Mouse (Mus musculus): ENCODE measurements around the gene Gsn. TPM values are rescaled to one million over a fixed set of nuclear protein-coding genes. Genes with fewer than 3 reads are reported as not detected.

Gsn gene
- polyA plus RNA-seq, 1 experiment from 2014 or later, result 177 TPM

DNA sequence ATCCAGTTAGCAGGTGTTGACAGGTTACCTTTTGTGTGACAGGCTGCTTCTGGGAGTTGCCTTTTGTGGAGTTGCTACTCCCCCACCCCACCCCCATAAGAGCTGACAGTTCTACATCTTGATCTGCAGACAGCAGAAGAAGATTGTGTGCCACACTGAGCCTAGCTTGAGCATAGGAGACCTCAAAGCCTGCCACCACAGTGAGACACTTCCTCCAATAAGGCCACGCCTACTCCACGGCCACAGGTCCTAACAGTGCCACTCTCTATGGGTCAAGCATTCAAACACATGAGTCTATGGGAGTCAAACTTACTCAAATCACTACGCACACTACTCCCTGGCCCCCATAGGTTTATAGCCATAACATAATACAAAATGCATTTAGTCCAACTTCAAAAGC lies 37.4 kb upstream of the Gsn start:
- no peaks in the 10 kb centered on the region; the same call in 1 of the 2 replicates for H3K4me1 ChIP-seq (ENCODE audit: control insufficient read depth, insufficient read depth, low read length)
- WGBS, result 91% methylated on average over 3 of the region's 3 CpGs
- no peak for ATAC-seq

DNA sequence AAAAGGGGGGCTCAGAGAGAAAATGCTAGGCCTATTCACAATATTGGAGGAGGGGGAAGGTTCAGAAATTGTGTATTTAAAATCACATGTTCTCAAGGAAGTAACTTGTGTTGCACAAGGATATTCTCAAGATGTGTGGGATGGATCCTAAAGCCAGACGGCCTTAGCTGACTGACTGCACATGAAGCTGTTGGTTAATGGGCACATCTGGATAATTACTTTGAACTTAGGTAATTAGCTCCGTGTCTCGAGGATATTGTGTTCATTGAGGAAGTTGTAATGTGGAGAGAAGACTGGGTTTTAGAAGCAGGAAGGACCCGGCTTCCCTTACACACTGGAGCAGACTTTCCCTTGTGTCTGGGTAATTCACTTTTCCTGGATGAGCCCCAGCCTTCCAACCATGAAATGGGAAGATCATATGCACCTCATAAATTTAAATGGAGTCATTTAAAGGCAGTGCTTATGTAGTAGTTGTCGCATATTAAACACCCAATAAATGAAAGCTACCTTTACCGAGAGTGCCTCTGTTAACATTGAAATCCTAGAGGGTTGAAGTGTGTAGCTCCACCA lies 33.3 kb upstream of the Gsn start:
- H3K4me2 ChIP-seq (ENCODE audit: low read depth, low read length), result no peak overlapping the region
- no peaks in the 10 kb centered on the region for H3K36me3 ChIP-seq (ENCODE audit: control insufficient read depth, insufficient read depth, low read length)
- H3K9me3 ChIP-seq (ENCODE audit: control insufficient read depth, low read length), result no peaks in the 10 kb centered on the region
- H3K27ac ChIP-seq (ENCODE audit: low read length), result no peak overlapping the region
- WGBS, result 65% methylated on average over 6 of the region's 6 CpGs
- H3K4me3 ChIP-seq (ENCODE audit: low read length), result no peak overlapping the region
- H3K9ac ChIP-seq (ENCODE audit: low read depth, low read length), result no peak overlapping the region
- no peaks in the 10 kb centered on the region for H3K27me3 ChIP-seq (replicated peaks; ENCODE audit: control insufficient read depth, insufficient read depth, low read length)
- no peaks in the 10 kb centered on the region for H3K4me1 ChIP-seq (ENCODE audit: control insufficient read depth, insufficient read depth, low read length)
- ATAC-seq, result no peak

More for the DNA sequence above, 37.4 kb upstream of the Gsn start:
- Histone ChIP-seq H3K27me3 (replicated peaks; ENCODE audit: control insufficient read depth, insufficient read depth, low read length) (no peaks in the 10 kb centered on the region), H3K36me3 (ENCODE audit: control insufficient read depth, insufficient read depth, low read length) (no peaks in the 10 kb centered on the region), H3K9me3 (ENCODE audit: control insufficient read depth, low read length) (no peaks in the 10 kb centered on the region), H3K4me3 (ENCODE audit: low read length) (no peak overlapping the region), H3K27ac (ENCODE audit: low read length) (no peak overlapping the region), H3K9ac (ENCODE audit: low read depth, low read length) (no peak overlapping the region), H3K4me2 (ENCODE audit: low read depth, low read length) (no peak overlapping the region)

DNA sequence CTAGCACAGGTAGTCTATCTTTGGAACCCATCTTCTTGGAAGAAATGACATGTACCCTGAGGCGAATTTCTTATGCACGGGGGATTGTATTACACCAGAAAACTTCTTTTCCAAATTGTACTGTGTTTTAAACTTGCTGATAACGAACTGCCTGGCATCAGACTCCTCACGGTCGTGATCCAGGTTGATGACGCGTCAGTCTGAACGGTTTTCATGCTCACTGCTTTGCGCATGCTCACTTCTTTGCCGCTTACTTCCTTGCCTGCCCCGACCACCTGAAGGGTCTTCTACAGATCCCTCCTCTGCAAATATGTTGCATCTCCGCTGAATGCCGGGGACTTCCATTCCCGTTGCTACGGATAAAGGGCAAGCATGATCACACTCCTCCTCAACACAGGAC lies 31.9 kb upstream of the Gsn start:
- Histone ChIP-seq H3K9ac (ENCODE audit: low read depth, low read length) (no peak overlapping the region), H3K4me2 (ENCODE audit: low read depth, low read length) (no peak overlapping the region), H3K4me3 (ENCODE audit: low read length) (no peak overlapping the region), H3K9me3 (ENCODE audit: control insufficient read depth, low read length) (no peaks in the 10 kb centered on the region), H3K27me3 (replicated peaks; ENCODE audit: control insufficient read depth, insufficient read depth, low read length) (no peaks in the 10 kb centered on the region), H3K4me1 (ENCODE audit: control insufficient read depth, insufficient read depth, low read length) (no peaks in the 10 kb centered on the region), H3K36me3 (ENCODE audit: control insufficient read depth, insufficient read depth, low read length) (no peaks in the 10 kb centered on the region), H3K27ac (ENCODE audit: low read length) (no peak overlapping the region)
- no peak for ATAC-seq
- WGBS, result 93% methylated on average over 15 of the region's 15 CpGs

DNA sequence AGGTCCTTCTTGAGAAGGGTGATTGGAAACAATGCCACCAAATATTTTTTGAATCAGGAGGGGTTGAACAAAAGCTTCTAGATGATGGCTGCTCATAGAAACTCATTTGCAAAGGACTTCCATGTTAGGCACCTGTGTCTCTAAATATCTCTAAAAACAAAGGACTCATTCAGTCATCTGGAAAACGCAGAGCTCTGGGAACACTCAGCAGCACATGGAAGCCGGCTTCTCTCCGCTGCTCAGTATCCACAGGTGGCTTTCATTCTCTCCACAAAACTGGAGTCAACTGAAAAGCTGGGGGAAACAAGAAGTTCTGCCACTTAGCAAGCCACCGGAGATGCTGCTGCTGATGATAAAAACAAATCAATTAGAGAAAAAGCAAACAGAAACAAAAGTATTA lies 28.0 kb upstream of the Gsn start:
- no peak for ATAC-seq
- Histone ChIP-seq H3K4me2 (ENCODE audit: low read depth, low read length) (no peak overlapping the region), H3K9ac (ENCODE audit: low read depth, low read length) (no peak overlapping the region), H3K36me3 (ENCODE audit: control insufficient read depth, insufficient read depth, low read length) (no peaks in the 10 kb centered on the region), H3K4me3 (ENCODE audit: low read length) (no peak overlapping the region), H3K27ac (ENCODE audit: low read length) (no peak overlapping the region), H3K4me1 (ENCODE audit: control insufficient read depth, insufficient read depth, low read length) (peaks cover 2% of the 10 kb centered on the region; the same call in 1 of the 2 replicates), H3K9me3 (ENCODE audit: control insufficient read depth, low read length) (no peaks in the 10 kb centered on the region), H3K27me3 (replicated peaks; ENCODE audit: control insufficient read depth, insufficient read depth, low read length) (no peaks in the 10 kb centered on the region)
- WGBS, result 52% methylated on average over 4 of the region's 4 CpGs

DNA sequence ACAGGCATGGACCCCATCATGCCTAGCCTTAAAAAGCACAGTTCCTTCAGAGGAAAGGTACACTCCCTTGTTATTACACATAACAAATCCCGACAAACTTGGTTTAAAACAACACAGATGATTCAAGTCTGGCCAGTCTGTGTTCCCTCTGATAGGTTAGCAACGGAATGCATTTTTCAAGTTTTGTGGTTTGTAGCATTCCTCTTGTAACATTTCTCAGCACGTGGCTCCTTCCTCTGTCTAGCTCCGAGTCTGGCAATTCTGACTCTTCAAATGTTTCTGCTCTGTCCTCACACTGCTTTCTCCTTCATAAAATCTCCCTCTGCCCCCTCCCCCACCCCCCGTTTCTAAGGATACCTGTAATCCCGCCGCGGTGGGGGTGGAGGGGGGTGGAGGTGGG lies 26.0 kb upstream of the Gsn start:
- H3K27ac ChIP-seq (ENCODE audit: low read length), result no peak overlapping the region
- no peak for ATAC-seq
- peaks cover 2% of the 10 kb centered on the region; the same call in 1 of the 2 replicates for H3K4me1 ChIP-seq (ENCODE audit: control insufficient read depth, insufficient read depth, low read length)
- no peaks in the 10 kb centered on the region for H3K9me3 ChIP-seq (ENCODE audit: control insufficient read depth, low read length)
- H3K4me2 ChIP-seq (ENCODE audit: low read depth, low read length), result no peak overlapping the region
- WGBS, result 19% methylated on average over 8 of the region's 8 CpGs
- no peaks in the 10 kb centered on the region for H3K36me3 ChIP-seq (ENCODE audit: control insufficient read depth, insufficient read depth, low read length)
- no peak overlapping the region for H3K4me3 ChIP-seq (ENCODE audit: low read length)
- H3K27me3 ChIP-seq (replicated peaks; ENCODE audit: control insufficient read depth, insufficient read depth, low read length), result no peaks in the 10 kb centered on the region
- H3K9ac ChIP-seq (ENCODE audit: low read depth, low read length), result no peak overlapping the region

DNA sequence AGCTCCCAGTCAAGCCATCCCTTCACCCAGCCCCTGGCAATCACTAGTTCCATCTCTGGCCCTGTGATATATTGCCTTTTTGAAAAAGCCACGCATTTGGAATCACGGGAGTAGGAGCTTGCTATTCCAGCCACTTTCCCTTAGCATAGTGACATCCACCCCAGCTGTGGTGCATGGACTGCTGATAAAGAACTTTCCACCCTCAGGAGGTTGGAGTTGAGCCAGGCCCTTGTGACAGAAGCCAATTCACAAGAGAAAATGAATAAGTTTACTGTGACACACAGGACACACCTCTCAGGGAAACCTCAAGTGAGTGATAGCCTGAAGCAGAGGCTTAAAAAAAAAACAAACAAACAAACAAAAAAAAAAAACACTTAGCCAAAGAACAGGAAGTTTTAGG lies 24.3 kb upstream of the Gsn start:
- Histone ChIP-seq H3K27me3 (replicated peaks; ENCODE audit: control insufficient read depth, insufficient read depth, low read length) (no peaks in the 10 kb centered on the region), H3K27ac (ENCODE audit: low read length) (no peak overlapping the region), H3K9ac (ENCODE audit: low read depth, low read length) (no peak overlapping the region), H3K4me1 (ENCODE audit: control insufficient read depth, insufficient read depth, low read length) (peaks cover 2% of the 10 kb centered on the region; the same call in 1 of the 2 replicates), H3K36me3 (ENCODE audit: control insufficient read depth, insufficient read depth, low read length) (no peaks in the 10 kb centered on the region), H3K4me2 (ENCODE audit: low read depth, low read length) (no peak overlapping the region), H3K4me3 (ENCODE audit: low read length) (no peak overlapping the region), H3K9me3 (ENCODE audit: control insufficient read depth, low read length) (no peaks in the 10 kb centered on the region)
- peak; percentile 42; the same call in 1 of the 2 replicates for ATAC-seq
- WGBS, result 40% methylated on average over 2 of the region's 2 CpGs

DNA sequence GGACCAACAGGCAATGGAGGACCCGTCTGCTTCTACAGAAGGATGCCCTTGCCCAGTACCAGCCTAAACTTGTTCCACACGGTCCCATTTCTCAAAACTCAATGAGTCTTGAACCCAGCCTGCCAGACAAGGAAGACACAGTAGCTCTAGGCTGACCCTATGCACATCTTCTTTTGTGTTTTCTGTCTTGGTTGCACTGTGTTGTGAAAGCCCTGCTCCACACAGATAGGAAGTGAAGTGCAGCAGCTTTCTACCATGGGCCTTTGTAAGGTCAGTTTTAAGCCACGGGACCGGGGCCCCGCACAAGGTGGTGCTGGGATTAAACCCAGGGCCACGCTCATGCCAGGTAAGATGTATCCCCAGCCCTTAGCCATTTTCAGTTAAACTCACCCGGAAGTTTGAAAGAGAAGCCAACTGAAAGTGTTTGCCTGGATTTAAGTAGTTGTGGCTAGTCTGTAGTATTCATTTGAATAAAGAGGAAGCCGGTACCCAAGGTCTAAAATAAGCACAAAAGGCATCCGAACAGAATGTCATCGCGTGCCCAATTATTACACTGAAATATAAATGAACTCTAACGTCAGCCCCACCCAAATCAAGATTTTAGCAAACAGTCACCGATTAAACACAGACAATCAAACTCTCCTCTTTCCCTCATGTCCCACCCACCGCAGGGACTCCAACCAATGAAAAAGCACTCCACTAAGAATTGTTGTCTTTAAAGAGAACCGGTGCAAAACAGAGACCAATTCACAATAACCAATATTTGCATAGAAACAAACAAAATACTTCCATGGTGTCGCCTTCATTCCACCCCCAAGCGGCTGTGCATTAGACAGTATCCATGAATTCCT lies 23.4 kb upstream of the Gsn start:
- no peaks in the 10 kb centered on the region for H3K9me3 ChIP-seq (ENCODE audit: control insufficient read depth, low read length)
- H3K4me3 ChIP-seq (ENCODE audit: low read length), result no peak overlapping the region
- H3K9ac ChIP-seq (ENCODE audit: low read depth, low read length), result no peak overlapping the region
- H3K4me2 ChIP-seq (ENCODE audit: low read depth, low read length), result no peak overlapping the region
- no peak for ATAC-seq
- no peaks in the 10 kb centered on the region for H3K36me3 ChIP-seq (ENCODE audit: control insufficient read depth, insufficient read depth, low read length)
- peaks cover 2% of the 10 kb centered on the region; the same call in 1 of the 2 replicates for H3K4me1 ChIP-seq (ENCODE audit: control insufficient read depth, insufficient read depth, low read length)
- no peaks in the 10 kb centered on the region for H3K27me3 ChIP-seq (replicated peaks; ENCODE audit: control insufficient read depth, insufficient read depth, low read length)
- H3K27ac ChIP-seq (ENCODE audit: low read length), result no peak overlapping the region
- WGBS, result 66% methylated on average over 17 of the region's 17 CpGs

DNA sequence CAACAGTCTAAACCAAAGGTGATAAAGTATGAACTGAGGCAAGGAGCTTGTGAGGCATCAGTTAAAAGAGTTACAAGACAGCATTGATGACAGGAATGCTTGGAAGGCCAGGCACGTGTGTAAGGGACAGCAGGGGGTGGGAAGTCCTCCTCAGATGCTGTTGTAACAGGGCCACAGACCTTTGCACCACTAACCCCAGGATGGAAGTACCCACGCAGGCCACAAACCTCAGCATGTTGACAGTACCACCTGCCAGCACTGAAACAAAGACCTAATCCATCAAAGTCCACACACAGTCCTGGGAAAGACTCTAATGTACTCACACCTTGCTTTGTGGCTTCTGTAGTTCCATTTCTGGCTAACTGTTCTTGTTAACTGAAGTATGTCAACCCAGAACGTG lies 22.3 kb upstream of the Gsn start:
- no peak overlapping the region for H3K4me3 ChIP-seq (ENCODE audit: low read length)
- no peak for ATAC-seq
- no peaks in the 10 kb centered on the region for H3K9me3 ChIP-seq (ENCODE audit: control insufficient read depth, low read length)
- no peaks in the 10 kb centered on the region for H3K27me3 ChIP-seq (replicated peaks; ENCODE audit: control insufficient read depth, insufficient read depth, low read length)
- peaks cover 2% of the 10 kb centered on the region; the same call in 1 of the 2 replicates for H3K4me1 ChIP-seq (ENCODE audit: control insufficient read depth, insufficient read depth, low read length)
- 46% methylated on average over 3 of the region's 3 CpGs for WGBS
- H3K9ac ChIP-seq (ENCODE audit: low read depth, low read length), result no peak overlapping the region
- H3K36me3 ChIP-seq (ENCODE audit: control insufficient read depth, insufficient read depth, low read length), result no peaks in the 10 kb centered on the region
- H3K4me2 ChIP-seq (ENCODE audit: low read depth, low read length), result no peak overlapping the region
- H3K27ac ChIP-seq (ENCODE audit: low read length), result no peak overlapping the region

DNA sequence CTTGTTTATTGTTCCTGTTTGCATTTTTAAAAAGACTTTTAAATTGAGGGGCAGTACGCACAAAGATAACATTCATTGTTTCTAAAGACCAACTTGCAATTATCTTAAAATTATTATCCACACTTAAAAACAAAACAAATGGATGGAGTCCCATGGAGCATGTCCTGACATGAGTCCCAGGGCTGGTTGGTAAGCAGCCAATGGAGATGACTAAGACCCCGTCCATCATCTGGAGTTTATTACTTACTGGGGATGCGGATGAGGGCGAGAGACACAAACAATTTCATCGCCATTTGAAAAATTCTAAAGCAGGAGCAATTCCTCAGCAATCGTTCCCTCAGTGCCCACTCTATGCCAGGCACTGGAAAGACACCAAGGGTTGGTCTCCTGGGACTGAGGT lies 21.2 kb upstream of the Gsn start:
- 69% methylated on average over 6 of the region's 6 CpGs for whole genome bisulfite sequencing
- no peaks in the 10 kb centered on the region for H3K36me3 ChIP-seq (ENCODE audit: control insufficient read depth, insufficient read depth, low read length)
- peaks cover 2% of the 10 kb centered on the region; the same call in 1 of the 2 replicates for H3K4me1 ChIP-seq (ENCODE audit: control insufficient read depth, insufficient read depth, low read length)
- H3K27me3 ChIP-seq (replicated peaks; ENCODE audit: control insufficient read depth, insufficient read depth, low read length), result no peaks in the 10 kb centered on the region
- H3K4me2 ChIP-seq (ENCODE audit: low read depth, low read length), result no peak overlapping the region
- H3K9ac ChIP-seq (ENCODE audit: low read depth, low read length), result no peak overlapping the region
- H3K27ac ChIP-seq (ENCODE audit: low read length), result no peak overlapping the region
- no peaks in the 10 kb centered on the region for H3K9me3 ChIP-seq (ENCODE audit: control insufficient read depth, low read length)
- no peak for ATAC-seq
- no peak overlapping the region for H3K4me3 ChIP-seq (ENCODE audit: low read length)

Measured in intestine, embryonic 16.5 days (tissue).